Mouse (Mus musculus): ENCODE data around the gene Cd24a.

- TF ChIP-seq CTCF (IDR thresholded peaks at IDR 0.05; ENCODE audit: borderline replicate concordance, insufficient read depth, low read length): no peak
- no peak for TF ChIP-seq POLR2A (IDR thresholded peaks at IDR 0.05; ENCODE audit: low read depth, low read length)
Measured at GRCm38 (mm10) chr10:43598067-43598726, 20.1 kb downstream of the Cd24a start.
